Mouse (Mus musculus) embryonic facial prominence, embryonic 10.5 days (tissue): ENCODE measurements around the gene Mpv17l2. TPM values are rescaled to one million over a fixed set of nuclear protein-coding genes. Genes with fewer than 3 reads are reported as not detected.
A peak's percentile ranks its signal among the peaks of the same experiment; 100 is the strongest.

Experiments used
- DNase-seq: peaks from one replicate; pipeline ENCODE4 v3.0.0-alpha.2; 2017; ENCODE audit warnings: low spot score
- H3K27ac ChIP-seq: fragments of 300-500 bp; sonication (generic); replicated peaks from 2 replicates; pipeline ENCODE4 v1.5.1; 2016; ENCODE audit warnings: mild to moderate bottlenecking
- H3K27me3 ChIP-seq: fragments of 300-500 bp; sonication (generic); replicated peaks from 2 replicates; pipeline ENCODE4 v1.6.1; 2016; ENCODE audit warnings: low read depth, mild to moderate bottlenecking; ENCODE audit not compliant: poor library complexity, severe bottlenecking
- H3K36me3 ChIP-seq: fragments of 300-500 bp; sonication (generic); replicated peaks from 2 replicates; pipeline ENCODE4 v1.6.1; 2016; ENCODE audit warnings: mild to moderate bottlenecking, moderate library complexity
- H3K4me1 ChIP-seq: fragments of 300-500 bp; sonication (generic); 2 replicates; pipeline ENCODE4 v1.6.1; 2016
- H3K4me3 ChIP-seq: fragments of 300-500 bp; sonication (generic); 2 replicates; pipeline ENCODE4 v1.5.1; 2016; ENCODE audit warnings: mild to moderate bottlenecking, moderate library complexity
- H3K9me3 ChIP-seq: fragments of 300-500 bp; sonication (generic); 2 replicates; pipeline ENCODE4 v1.6.1; 2016; ENCODE audit warnings: mild to moderate bottlenecking
- WGBS: fragments of 180-500 bp; shearing (Covaris S2); methylation state at CpG from one replicate; pipeline ENCODE4 v1.1.7; 2016; 5-methylcytosine and 5-hydroxymethylcytosine counted together
- polyA plus RNA-seq: library from polyadenylated mRNA; unstranded; fragments of >200 nt; fragmentation: Nextera tagmentation; extraction: Ambion mirVana; gene quantifications from 2 replicates; pipeline ENCODE4 v1.2.1, GENCODE M21; 2016

Mpv17l2 gene
- polyA plus RNA-seq, 1 experiment from 2014 or later: 34.5 TPM

DNA sequence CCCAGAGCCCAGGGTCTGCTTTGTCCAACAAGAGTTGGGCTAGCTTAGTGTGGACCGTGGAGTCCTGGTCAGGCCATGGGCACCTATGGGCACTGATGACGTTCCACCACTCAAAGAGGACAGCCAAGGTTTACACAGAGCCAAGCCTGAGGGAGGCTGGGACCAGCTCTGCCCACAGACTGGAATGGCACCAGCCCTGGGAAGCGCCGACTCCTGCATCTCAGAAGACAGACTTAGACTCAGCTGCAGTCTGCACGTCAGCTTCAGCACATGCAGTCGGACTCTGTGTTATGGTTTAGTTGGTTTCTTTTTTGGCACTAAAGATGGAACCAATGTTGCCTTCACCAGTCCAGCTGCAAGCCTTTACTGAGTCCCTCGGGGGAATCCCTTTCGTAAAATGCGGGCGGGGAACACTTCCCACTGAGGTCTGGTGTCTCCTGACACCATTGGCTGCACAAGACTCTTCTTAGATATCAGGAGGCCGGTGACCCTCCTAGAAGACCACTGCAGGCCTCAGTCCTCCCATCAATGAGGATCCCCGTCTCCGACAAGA is 10.5 kb downstream of the Mpv17l2 start:
- H3K4me1 ChIP-seq: peaks cover 33% of the 10 kb centered on the region
- 80% methylated on average over 13 of the region's 13 CpGs for WGBS
- no peak overlapping the region for H3K27ac ChIP-seq
- H3K4me3 ChIP-seq: no peak overlapping the region
- peaks cover 55% of the 10 kb centered on the region for H3K27me3 ChIP-seq
- DNase-seq: no peak
- no peaks in the 10 kb centered on the region for H3K36me3 ChIP-seq
- no peaks in the 10 kb centered on the region for H3K9me3 ChIP-seq

DNA sequence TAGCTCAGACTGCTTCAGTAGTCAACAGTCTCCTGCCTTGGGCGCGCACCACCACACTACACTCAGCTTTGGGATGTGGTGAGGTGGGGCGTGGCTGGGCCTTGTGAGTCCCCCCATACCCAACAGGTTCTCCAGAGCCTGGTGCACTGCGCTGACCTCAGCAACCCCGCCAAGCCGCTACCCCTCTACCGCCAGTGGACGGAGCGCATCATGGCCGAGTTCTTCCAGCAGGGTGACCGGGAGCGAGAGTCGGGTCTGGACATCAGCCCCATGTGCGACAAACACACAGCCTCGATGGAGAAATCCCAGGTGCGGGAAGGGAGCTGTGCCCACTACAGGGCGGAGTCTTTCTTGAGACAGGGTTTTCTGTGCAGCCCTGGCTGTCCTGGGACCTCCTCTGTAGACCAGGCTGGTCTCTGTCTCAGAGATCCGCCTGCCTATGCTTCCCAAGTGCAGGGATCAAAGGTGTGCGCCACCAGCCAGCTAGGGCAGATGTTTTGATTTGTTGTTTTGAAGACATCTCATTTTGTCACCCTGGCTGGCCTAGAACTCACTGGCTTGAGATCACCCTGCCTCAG is 11.6 kb downstream of the Mpv17l2 start:
- Histone ChIP-seq H3K4me3 (no peak overlapping the region), H3K27me3 (peaks cover 62% of the 10 kb centered on the region), H3K9me3 (no peaks in the 10 kb centered on the region), H3K36me3 (no peaks in the 10 kb centered on the region), H3K4me1 (peaks cover 25% of the 10 kb centered on the region), H3K27ac (no peak overlapping the region)
- DNase-seq: no peak
- 80% methylated on average over 19 of the region's 19 CpGs for WGBS

DNA sequence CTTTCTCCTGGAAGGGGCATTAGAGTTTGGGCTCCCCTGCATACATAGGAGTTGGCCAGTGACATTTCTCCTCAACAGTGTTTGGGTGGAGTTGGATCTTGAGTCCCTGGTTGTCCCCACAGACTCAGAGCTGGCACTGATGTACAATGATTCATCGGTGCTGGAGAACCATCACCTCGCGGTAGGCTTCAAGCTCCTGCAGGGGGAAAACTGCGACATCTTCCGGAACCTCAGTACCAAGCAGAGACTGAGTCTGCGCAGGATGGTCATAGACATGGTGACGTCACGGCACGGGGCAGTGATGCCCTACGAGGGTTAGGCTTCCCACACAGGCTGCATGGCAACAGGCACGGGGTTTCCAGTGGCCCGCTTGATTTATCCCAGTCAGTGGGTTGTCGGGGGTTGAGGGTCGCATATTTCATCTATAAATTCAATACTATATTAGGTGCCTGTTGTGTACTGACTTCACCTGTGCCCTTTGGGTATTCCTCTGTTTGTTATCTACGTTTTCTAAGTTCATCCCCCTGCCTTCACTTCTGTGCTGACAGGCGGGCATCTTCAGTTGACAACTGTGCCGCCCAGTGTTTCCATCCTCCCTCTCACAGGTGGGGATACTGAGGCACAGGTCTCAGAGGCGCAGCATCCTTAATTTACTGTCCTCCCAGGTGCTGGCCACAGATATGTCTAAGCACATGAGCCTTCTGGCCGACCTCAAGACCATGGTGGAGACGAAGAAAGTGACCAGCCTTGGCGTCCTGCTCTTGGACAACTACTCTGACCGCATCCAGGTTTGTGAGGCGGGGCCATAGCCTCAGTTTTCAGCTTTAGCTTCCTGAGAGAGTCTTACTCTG is 12.3 kb downstream of the Mpv17l2 start:
- no peak overlapping the region for H3K27ac ChIP-seq
- 90% methylated on average over 23 of the region's 23 CpGs for WGBS
- H3K9me3 ChIP-seq: no peaks in the 10 kb centered on the region
- H3K36me3 ChIP-seq: no peaks in the 10 kb centered on the region
- H3K4me3 ChIP-seq: no peak overlapping the region
- H3K4me1 ChIP-seq: peaks cover 27% of the 10 kb centered on the region
- H3K27me3 ChIP-seq: peaks cover 69% of the 10 kb centered on the region
- DNase-seq: no peak

DNA sequence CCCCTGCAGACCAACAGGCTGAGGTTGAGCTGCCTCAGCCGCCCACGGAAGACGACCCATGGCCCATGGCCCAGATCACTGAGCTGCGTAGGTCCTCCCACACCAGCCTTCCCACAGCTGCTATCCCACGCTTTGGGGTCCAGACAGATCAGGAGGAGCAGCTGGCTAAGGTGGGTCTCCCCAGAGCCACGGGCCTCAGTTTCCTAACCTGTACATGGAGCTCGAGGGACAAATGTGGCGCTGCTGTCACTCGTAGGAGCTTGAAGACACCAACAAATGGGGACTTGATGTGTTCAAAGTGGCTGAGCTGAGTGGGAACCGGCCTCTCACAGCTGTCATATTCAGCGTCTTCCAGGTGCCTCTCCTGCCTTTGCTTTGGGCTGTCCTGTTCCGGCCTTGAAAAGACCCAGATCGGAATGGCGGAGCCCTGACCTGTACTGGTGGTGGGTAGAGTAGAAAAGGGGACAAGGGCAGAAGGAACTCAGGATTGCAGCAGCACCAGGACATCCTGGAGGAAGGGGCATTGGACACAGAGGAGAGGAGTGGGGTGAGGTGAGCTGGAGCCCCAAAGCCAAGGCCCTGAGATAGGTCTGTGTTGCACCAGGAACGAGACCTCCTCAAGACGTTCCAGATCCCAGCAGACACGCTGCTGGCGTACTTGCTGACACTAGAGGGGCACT is 13.4 kb downstream of the Mpv17l2 start:
- peaks cover 27% of the 10 kb centered on the region for H3K4me1 ChIP-seq
- peaks cover 80% of the 10 kb centered on the region for H3K27me3 ChIP-seq
- H3K9me3 ChIP-seq: no peaks in the 10 kb centered on the region
- DNase-seq: no peak
- no peak overlapping the region for H3K27ac ChIP-seq
- 85% methylated on average over 18 of the region's 18 CpGs for WGBS
- H3K36me3 ChIP-seq: no peaks in the 10 kb centered on the region
- no peak overlapping the region for H3K4me3 ChIP-seq

DNA sequence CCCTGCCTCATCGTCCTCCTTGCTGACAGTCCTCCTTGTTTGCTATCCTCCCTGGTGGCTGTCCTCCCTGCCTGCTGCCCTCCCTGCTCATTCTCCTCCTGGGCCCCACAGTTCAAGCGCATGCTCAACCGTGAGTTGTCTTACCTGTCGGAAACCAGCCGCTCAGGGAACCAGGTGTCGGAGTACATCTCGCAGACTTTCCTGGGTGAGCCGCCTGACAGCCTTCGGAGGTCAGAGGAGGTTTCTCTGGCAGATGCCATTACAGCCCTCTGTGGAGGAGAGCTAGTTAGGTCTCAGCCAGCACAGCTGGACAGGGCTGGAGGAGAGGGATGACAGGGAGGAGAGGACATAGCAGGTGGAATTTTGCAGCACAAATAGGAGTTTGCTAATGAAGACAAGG is 14.1 kb downstream of the Mpv17l2 start:
- Histone ChIP-seq H3K4me1 (peaks cover 30% of the 10 kb centered on the region), H3K36me3 (no peaks in the 10 kb centered on the region), H3K27ac (no peak overlapping the region), H3K4me3 (no peak overlapping the region), H3K9me3 (no peaks in the 10 kb centered on the region), H3K27me3 (peaks cover 87% of the 10 kb centered on the region)
- 70% methylated on average over 9 of the region's 9 CpGs for WGBS
- DNase-seq: no peak

DNA sequence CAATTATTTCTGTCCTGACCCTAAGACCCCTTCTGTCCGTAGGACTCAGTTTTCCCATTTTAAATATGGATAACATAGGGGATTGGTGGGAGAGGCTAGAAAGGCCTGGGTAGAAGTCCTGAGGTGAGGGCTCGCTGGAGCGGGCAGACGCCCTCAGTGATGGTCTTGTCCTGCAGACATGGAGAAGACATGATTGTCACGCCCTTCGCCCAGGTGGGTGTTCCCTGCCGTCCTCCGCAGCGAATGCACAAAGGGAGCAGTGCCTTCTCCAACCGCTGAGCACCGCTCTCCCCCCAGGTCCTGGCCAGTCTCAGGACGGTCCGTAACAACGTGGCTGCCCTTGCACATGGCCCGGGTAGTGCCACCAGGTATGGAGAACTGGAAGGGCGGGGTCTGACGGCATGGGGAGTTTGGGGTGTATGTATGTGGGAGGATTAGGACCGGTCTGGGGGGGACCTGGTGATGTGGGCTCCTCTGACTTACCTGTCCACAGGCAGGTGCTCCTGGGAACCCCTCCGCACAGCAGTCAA is 15.0 kb downstream of the Mpv17l2 start:
- Histone ChIP-seq H3K4me1 (peaks cover 36% of the 10 kb centered on the region), H3K4me3 (no peak overlapping the region), H3K36me3 (no peaks in the 10 kb centered on the region), H3K9me3 (no peaks in the 10 kb centered on the region), H3K27ac (no peak overlapping the region), H3K27me3 (peaks cover 96% of the 10 kb centered on the region)
- no peak for DNase-seq
- WGBS: 59% methylated on average over 19 of the region's 19 CpGs

DNA sequence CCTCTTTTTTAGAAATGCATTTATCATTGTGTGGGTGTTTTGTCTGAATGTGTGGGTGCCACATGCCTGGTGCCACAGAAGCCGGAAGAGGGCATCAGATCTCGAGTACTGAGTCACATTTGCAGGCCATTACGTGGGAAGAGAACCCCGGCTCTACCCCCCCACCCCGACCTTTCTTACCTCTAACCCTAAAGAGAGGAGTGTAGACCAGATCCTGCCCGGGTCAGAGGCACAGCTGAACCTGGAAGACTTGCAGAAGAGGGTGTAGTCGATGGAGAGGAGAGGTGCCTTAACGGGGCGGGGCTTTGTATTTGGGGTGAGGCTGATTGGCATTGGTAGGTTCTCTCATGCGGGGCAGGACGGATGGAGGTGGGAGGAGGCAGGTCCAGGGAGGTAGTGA is 15.9 kb downstream of the Mpv17l2 start:
- DNase-seq: no peak
- no peaks in the 10 kb centered on the region for H3K9me3 ChIP-seq
- H3K36me3 ChIP-seq: no peaks in the 10 kb centered on the region
- WGBS: 47% methylated on average over 11 of the region's 11 CpGs
- peaks cover 36% of the 10 kb centered on the region for H3K4me1 ChIP-seq
- peaks cover 100% of the 10 kb centered on the region for H3K27me3 ChIP-seq
- no peak overlapping the region for H3K27ac ChIP-seq
- H3K4me3 ChIP-seq: no peak overlapping the region

DNA sequence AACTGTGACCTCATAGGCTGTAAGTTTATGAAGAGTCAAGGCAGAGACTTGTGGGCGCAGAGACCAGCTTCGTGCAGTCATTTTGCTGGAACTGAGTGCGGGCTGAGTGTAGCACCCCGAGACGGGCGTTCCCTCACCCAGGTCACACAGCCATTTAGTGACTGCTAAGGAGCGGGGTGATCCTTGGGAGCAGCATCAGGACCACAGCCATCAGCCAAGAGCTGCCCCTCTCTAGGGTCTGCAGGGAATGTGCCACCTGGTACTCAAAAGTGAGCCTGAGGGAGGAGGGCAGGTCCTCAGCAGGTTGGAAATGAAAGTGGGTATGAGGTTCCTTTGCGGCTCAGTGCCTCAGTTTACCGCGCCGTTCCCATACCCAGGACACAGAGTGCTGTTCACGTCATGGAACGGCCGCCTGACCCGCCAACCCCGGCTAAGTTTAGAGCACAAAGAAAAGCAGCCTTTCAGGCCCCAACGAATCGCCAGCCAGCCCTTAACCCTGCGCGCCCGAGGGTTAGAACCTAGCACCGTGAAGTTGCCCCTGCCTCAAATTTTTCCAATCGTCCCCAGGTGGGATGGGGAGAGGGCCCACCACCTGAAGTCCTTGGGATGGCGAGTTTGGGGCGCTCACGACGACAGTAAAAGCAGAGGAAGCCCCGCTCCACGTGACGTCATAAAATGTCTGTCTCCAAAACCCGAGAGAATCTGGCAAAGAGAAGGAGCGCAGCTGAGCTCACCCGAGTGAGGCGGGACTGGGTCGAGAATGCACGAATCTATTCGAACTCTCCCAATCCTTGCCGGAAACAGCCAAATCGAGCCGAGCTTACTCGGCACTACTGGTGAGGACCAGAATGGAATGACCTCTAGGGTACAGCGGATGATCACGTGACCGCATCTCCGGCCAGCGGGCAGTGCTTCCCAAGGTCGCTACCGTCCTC is 16.8 kb downstream of the Mpv17l2 start:
- Histone ChIP-seq H3K4me1 (peaks cover 36% of the 10 kb centered on the region), H3K27me3 (peaks cover 92% of the 10 kb centered on the region), H3K27ac (peak overlapping the region; percentile 48; the same call in 1 of the 2 replicates), H3K4me3 (peak overlapping the region; percentile 51), H3K9me3 (no peaks in the 10 kb centered on the region), H3K36me3 (no peaks in the 10 kb centered on the region)
- DNase-seq: peak; percentile 45
- WGBS: 5% methylated on average over 48 of the region's 48 CpGs

DNA sequence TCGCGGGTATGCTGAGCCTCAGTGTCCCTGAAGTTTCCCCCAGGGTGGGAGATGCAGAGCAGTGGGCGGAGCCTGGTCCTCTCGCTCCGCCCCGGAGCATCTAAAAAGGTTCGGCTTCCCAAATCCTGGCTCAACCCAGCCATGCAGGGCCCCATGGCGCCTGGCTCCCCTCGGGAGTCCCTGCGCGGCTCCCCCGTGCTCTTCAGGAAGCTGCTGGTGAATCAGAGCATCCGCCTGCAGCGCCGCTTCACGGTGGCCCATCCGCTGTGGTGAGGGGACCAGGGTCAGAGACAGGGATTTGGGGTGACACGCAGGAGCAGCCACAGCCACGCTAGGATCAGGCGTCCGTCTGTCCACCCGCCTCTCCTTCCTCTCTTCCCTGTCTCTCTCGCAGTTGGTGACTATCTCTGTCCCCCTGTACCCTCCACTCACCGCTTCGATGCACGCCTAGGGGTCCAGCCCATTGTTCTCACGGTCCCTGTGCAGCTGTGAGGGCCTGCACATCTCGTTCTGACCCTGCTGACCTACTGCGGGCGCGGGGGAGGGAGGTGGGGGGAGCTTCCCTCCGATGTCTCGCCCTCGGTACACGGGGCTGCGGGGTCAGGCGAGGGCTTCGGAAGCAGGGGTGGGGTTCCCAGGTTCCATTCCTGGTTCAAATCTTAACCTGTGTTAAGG is 17.6 kb downstream of the Mpv17l2 start:
- peaks cover 36% of the 10 kb centered on the region for H3K4me1 ChIP-seq
- H3K4me3 ChIP-seq: peak overlapping the region; percentile 51
- no peaks in the 10 kb centered on the region for H3K36me3 ChIP-seq

DNA sequence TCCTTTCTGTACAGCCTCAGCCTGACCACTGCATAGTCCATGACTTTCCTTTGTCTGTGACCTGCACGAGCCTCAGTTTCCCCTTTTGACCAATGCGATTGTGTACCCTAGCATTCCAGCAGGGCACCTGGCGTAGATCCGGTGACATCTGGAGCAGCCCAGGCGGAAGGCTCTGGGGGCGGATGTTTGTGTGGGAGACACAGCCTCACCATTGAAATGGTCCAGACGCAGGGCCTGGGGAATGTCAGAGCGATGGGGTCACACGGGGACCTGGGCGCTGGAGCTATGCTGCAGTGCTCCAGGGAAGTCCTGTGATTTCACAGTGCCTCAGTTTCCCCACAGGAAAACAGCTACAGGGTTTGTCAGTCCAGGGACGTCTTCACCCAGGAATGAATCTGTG is 18.6 kb downstream of the Mpv17l2 start:
- Histone ChIP-seq H3K4me3 (no peak overlapping the region), H3K36me3 (no peaks in the 10 kb centered on the region), H3K27ac (no peak overlapping the region), H3K4me1 (peaks cover 36% of the 10 kb centered on the region), H3K27me3 (peaks cover 88% of the 10 kb centered on the region), H3K9me3 (no peaks in the 10 kb centered on the region)
- WGBS: 65% methylated on average over 11 of the region's 11 CpGs
- peak; percentile 35 for DNase-seq

More for the DNA sequence above, 17.6 kb downstream of the Mpv17l2 start:
- 2% methylated on average over 38 of the region's 38 CpGs for WGBS
- peak overlapping the region; percentile 31 for H3K27ac ChIP-seq
- DNase-seq: peak; percentile 34
- no peaks in the 10 kb centered on the region for H3K9me3 ChIP-seq
- peaks cover 88% of the 10 kb centered on the region for H3K27me3 ChIP-seq

DNA sequence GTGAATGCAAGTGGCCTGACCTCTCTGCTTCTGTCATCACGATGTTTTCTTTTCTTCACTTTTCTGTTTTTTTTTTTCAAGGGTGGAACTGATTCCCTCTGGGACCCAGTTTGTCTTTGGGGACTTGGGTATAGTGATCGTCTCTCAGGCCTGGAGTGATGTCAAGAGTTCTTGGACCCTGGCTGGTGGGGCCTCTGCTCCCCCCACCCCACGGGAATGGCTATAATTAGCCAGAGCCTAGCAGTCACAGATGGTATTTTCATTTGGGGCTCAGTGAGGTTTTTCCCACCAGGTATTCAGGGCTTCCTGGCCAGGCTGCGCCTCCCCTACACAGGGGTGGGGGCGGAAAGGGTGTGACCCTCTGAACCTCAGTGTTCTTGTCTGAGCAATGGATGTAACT is 19.1 kb downstream of the Mpv17l2 start:
- peaks cover 86% of the 10 kb centered on the region for H3K27me3 ChIP-seq
- H3K4me1 ChIP-seq: peaks cover 36% of the 10 kb centered on the region
- 60% methylated on average over 5 of the region's 5 CpGs for WGBS
- no peaks in the 10 kb centered on the region for H3K36me3 ChIP-seq
- no peaks in the 10 kb centered on the region for H3K9me3 ChIP-seq
- no peak overlapping the region for H3K4me3 ChIP-seq
- no peak overlapping the region for H3K27ac ChIP-seq
- no peak for DNase-seq
